Mouse (Mus musculus) midbrain, embryonic 14.5 days (tissue): ENCODE measurements at regions not wholly inside any gene's neighbourhood (a gene's known extent, or its start where the extent isn't known, plus 50 kb on each side); places are given as distances from the start of the nearest gene placed in this dataset.

Source experiments
- ATAC-seq: fragments of 200-750 bp; cut with Nextera tagmentation; 2 replicates; pipeline ENCODE4 v1.8.0; 2017; ENCODE audit warnings: moderate number of reproducible peaks, moderate library complexity; ENCODE audit not compliant: low FRiP score, low TSS enrichment
- DNase-seq: peaks from one replicate; pipeline ENCODE4 v3.0.0-alpha.2; 2015
- H3K27ac ChIP-seq: fragments of 300-500 bp; sonication (generic); replicated peaks from 2 replicates; pipeline ENCODE4 v1.5.1; 2014; ENCODE audit warnings: mild to moderate bottlenecking, low read depth, low read length, moderate library complexity
- H3K27me3 ChIP-seq: fragments of 300-500 bp; sonication (generic); 2 replicates; pipeline ENCODE4 v1.6.1; 2014; ENCODE audit warnings: low read length, control low read depth, mixed read lengths; ENCODE audit not compliant: control insufficient read depth, insufficient read depth
- H3K36me3 ChIP-seq: fragments of 300-500 bp; sonication (generic); 2 replicates; pipeline ENCODE4 v1.6.1; 2014; ENCODE audit warnings: low read length, control low read depth; ENCODE audit not compliant: control insufficient read depth, insufficient read depth
- H3K4me1 ChIP-seq: fragments of 300-500 bp; sonication (generic); 2 replicates; pipeline ENCODE4 v1.6.1; 2014; ENCODE audit warnings: mild to moderate bottlenecking, antibody characterized with exemption, low read length, control low read depth; ENCODE audit not compliant: control insufficient read depth, insufficient read depth
- H3K4me2 ChIP-seq: fragments of 300-500 bp; sonication (generic); 2 replicates; pipeline ENCODE4 v1.6.1; 2014; ENCODE audit warnings: mild to moderate bottlenecking, low read length, moderate library complexity
- H3K4me3 ChIP-seq: fragments of 300-500 bp; sonication (generic); replicated peaks from 2 replicates; pipeline ENCODE4 v1.5.1; 2014; ENCODE audit warnings: low read depth, low read length
- H3K9ac ChIP-seq: fragments of 300-500 bp; sonication (generic); replicated peaks from 2 replicates; pipeline ENCODE4 v1.6.1; 2014; ENCODE audit warnings: mild to moderate bottlenecking, low read length, moderate library complexity
- H3K9me3 ChIP-seq: fragments of 300-500 bp; sonication (generic); 2 replicates; pipeline ENCODE4 v1.6.1; 2016; ENCODE audit warnings: low read length, control low read depth, mixed read lengths; ENCODE audit not compliant: control insufficient read depth
- WGBS: fragments of 180-500 bp; shearing (Covaris S2); extraction: QIAGEN DNeasy Blood & Tissue Kit; methylation state at CpG from one replicate; pipeline ENCODE4 v1.1.7; 2014; 5-methylcytosine and 5-hydroxymethylcytosine counted together

DNA sequence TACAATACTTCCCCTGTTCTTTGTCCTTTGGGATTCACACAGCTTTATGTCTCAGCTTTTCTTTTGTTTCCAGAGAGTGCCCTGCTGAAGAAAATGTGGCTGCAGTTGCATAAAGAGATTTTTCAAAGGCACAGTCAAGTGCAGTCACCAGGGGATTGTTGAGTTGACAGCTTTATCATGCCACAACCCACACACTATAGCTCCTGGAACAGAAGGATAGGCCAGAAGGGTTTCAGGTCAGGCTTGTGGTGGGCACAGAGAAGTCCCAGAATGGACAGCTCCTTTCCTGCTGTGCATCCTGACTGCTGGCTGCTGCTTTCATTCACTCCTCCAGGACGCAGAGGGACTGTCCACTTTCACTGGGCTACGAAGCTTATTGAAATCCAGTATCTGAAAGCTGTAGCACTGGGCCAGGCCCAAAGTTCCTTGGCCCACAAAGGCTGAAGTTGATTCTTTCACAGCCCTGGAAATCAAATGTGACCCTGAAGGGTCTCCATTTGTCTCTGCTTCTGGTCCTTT lies 119.6 kb upstream of the Slc24a5 start:
- Histone ChIP-seq H3K9ac (no peak overlapping the region), H3K4me3 (no peak overlapping the region), H3K36me3 (no peaks in the 10 kb centered on the region), H3K4me1 (peaks cover 8% of the 10 kb centered on the region; the same call in 1 of the 2 replicates), H3K4me2 (no peak overlapping the region), H3K27me3 (no peaks in the 10 kb centered on the region), H3K27ac (no peak overlapping the region), H3K9me3 (no peaks in the 10 kb centered on the region)
- ATAC-seq = no peak
- 40% methylated on average over 2 of the region's 2 CpGs for whole genome bisulfite sequencing
- DNase-seq = no peak

DNA sequence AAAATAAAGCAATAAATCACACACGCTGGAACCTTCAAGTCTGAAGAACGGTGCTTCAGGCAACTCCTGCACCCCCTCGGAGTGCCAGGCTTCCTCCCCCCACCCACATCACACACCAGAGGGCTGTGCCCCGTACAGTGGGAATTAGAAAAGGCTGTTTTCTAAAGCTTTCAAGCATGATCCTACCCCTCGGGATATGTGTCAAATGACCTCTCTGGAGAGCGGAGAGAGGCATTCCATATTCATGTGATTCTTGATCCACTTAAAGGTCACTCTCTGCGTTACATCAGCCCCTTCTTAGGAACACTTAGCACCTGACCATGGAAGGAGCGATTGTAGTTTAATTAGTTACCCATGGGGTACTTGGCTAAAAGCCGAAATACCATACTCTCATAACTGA lies 119.1 kb upstream of the Slc24a5 start:
- WGBS = 36% methylated on average over 9 of the region's 9 CpGs
- Histone ChIP-seq H3K36me3 (no peaks in the 10 kb centered on the region), H3K9ac (no peak overlapping the region), H3K9me3 (no peaks in the 10 kb centered on the region), H3K27ac (no peak overlapping the region), H3K4me2 (no peak overlapping the region), H3K4me1 (peaks cover 8% of the 10 kb centered on the region; the same call in 1 of the 2 replicates), H3K27me3 (no peaks in the 10 kb centered on the region), H3K4me3 (no peak overlapping the region)
- peak; percentile 53 for DNase-seq
- peak; percentile 58; the same call in 1 of the 2 replicates for ATAC-seq

DNA sequence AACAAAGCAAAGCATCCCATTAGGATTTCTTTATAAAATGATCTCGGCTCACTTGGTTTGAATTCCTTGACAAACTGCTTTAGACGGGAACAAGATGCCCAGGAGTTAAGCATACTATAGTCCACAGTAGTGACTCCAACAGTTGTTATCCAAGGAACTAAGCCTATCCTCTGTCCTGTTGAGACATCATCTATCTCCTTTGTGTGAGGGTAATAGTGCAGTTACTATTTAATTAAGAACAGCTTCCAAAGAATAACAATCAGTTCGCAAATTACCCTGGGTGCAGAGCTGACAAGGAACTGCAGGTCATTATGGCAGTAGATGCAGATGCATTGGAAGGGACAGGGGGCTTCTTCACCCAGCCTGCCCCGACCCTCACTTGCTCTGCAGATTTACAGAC lies 115.7 kb upstream of the Slc24a5 start:
- no peak for ATAC-seq
- Histone ChIP-seq H3K4me1 (peaks cover 8% of the 10 kb centered on the region; the same call in 1 of the 2 replicates), H3K36me3 (no peaks in the 10 kb centered on the region), H3K9ac (no peak overlapping the region), H3K27ac (no peak overlapping the region), H3K9me3 (no peaks in the 10 kb centered on the region), H3K4me2 (no peak overlapping the region), H3K4me3 (no peak overlapping the region), H3K27me3 (no peaks in the 10 kb centered on the region)
- no peak for DNase-seq
- 50% methylated on average over 4 of the region's 4 CpGs for WGBS

DNA sequence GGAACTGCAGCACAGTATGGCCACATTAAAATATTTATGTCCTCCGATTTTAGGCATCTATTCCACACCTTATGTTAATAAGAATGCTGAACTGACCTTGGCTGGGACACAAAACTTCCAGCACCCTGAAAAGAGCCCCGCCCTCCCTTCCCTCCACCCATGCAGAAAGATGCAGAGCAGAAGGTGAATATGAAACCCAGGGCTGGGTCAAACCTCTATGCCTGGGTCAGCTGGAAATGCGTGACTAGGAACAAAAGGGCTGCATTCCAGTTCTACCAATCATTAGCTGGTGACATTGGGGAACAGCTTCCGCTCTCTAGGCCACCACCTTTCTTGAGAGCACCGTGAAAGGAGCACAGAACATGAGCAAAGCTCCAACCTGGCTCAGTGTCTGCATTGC lies 114.9 kb upstream of the Slc24a5 start:
- Histone ChIP-seq H3K27me3 (no peaks in the 10 kb centered on the region), H3K27ac (no peak overlapping the region), H3K9me3 (no peaks in the 10 kb centered on the region), H3K4me1 (peaks cover 8% of the 10 kb centered on the region; the same call in 1 of the 2 replicates), H3K9ac (no peak overlapping the region), H3K4me2 (no peak overlapping the region), H3K36me3 (no peaks in the 10 kb centered on the region), H3K4me3 (no peak overlapping the region)
- 75% methylated on average over 5 of the region's 5 CpGs for WGBS
- DNase-seq (no peak), ATAC-seq (no peak)

DNA sequence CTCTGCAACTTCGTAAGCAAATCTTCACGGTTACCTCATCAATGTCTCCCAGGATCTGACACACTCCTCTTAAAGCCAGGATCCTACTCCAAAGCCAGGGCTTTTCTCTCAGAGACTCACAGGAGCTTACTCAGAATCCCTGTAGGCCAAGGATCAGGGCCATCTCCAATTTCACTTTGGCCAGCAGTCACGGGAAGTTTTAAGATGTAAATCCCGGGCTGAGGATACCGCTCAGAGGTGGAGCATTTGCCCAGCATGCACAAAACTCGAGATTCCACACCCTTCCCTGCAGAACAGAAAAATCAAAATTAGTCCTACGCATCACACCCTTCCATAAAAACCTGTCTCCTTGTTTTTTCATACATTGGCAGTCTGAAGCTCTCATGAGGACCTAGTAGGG lies 112.1 kb upstream of the Slc24a5 start:
- Histone ChIP-seq H3K4me2 (no peak overlapping the region), H3K36me3 (no peaks in the 10 kb centered on the region), H3K27ac (no peak overlapping the region), H3K4me1 (no peaks in the 10 kb centered on the region), H3K4me3 (no peak overlapping the region), H3K27me3 (no peaks in the 10 kb centered on the region), H3K9ac (no peak overlapping the region), H3K9me3 (no peaks in the 10 kb centered on the region)
- ATAC-seq (no peak), DNase-seq (no peak)
- WGBS = 21% methylated on average over 7 of the region's 7 CpGs

DNA sequence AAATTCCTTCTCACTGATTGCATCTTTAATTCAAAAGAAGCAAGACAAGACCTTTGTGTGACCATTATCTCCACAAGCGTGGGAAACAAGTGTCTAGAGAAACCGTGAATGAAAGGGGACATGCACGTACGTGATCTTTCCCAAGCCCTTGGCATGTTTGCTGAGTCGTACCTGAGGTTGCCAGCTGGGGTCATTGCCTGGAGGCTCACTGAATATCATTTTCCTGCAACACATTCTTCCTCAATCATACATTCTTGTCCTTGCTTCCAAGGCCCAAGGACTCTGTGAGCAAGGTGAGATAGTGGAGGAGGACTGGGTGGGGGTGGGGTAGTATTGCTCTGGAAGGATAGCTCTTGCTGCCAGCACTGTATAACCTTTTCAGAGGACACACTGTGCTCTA lies 108.5 kb upstream of the Slc24a5 start:
- Histone ChIP-seq H3K9me3 (no peaks in the 10 kb centered on the region), H3K4me3 (no peak overlapping the region), H3K4me2 (no peak overlapping the region), H3K9ac (no peak overlapping the region), H3K27ac (no peak overlapping the region), H3K36me3 (no peaks in the 10 kb centered on the region), H3K4me1 (no peaks in the 10 kb centered on the region), H3K27me3 (no peaks in the 10 kb centered on the region)
- DNase-seq (no peak), ATAC-seq (no peak)
- 90% methylated on average over 5 of the region's 5 CpGs for WGBS

DNA sequence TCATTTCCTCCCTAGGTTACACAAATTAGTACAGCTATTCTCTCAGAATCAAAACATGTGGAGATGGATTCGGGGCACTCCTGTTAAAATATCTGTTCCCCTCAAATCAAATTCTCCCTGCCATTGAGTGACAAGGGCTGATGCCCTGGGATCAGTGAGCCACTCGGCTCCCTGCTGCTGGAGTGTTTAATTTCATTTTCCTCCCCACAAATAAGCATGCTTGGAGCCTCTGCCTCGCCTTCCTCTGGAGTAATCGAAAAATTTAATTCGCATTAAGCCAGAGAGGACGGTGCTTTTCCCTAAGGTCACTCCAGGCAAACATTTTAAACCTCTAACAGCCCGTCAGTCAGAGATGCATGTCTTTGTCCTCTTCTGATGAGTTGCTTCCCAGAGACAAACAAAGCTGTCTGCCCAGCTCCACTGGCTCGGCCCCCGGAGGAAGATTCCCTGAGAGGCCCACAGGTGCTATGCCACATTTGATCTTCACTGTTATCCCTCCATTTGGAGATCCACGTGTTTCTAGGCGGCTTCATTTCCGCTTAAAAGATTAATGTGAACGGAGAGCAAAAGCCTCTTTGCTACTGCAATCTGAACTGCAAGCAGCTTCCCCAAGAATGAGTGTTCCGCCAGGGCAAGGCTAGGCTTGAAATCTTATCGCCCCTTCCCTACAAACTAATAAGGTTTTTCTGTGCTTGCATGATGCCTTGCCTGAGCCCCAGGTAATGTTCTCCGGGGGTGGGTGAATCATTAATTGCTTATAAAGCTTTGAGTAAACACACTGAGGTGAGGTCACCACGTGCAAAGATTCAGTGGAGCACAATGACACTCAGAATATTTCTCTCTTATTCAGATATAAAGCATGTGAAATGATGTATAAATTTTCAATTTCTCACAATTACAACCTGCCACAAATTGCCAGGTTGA lies 95.8 kb upstream of the Slc24a5 start:
- ATAC-seq (peak; percentile 66; the same call in 1 of the 2 replicates), DNase-seq (peak; percentile 69)
- Histone ChIP-seq H3K4me1 (peaks cover 12% of the 10 kb centered on the region; the same call in 1 of the 2 replicates), H3K4me3 (no peak overlapping the region), H3K27me3 (no peaks in the 10 kb centered on the region), H3K4me2 (peak overlapping the region; percentile 35), H3K9me3 (no peaks in the 10 kb centered on the region), H3K36me3 (no peaks in the 10 kb centered on the region), H3K27ac (peak overlapping the region; percentile 67), H3K9ac (no peak overlapping the region)
- WGBS = 19% methylated on average over 17 of the region's 17 CpGs

DNA sequence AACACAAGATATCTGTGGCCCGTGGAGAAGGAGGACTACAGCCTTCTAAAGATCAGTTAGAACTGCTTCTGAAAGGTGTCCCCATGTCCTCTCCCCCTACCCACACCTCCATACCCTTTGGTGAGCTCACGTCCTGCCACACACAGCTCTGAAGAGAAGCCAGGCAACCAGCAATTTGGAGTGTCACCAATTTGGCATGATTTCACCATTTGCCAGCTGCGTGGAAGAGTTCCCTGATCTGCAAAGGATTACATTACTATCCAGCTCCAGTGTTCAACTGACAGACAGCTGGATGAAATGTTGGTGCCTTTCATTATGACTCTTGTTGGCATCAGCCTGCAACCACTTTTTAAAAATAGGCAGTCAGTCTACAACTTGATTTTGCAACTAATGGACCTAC lies 92.8 kb upstream of the Slc24a5 start:
- Histone ChIP-seq H3K4me3 (no peak overlapping the region), H3K9ac (no peak overlapping the region), H3K27me3 (no peaks in the 10 kb centered on the region), H3K36me3 (no peaks in the 10 kb centered on the region), H3K4me1 (peaks cover 12% of the 10 kb centered on the region; the same call in 1 of the 2 replicates), H3K27ac (no peak overlapping the region), H3K4me2 (no peak overlapping the region), H3K9me3 (no peaks in the 10 kb centered on the region)
- ATAC-seq (no peak), DNase-seq (no peak)
- 83% methylated on average over 3 of the region's 3 CpGs for WGBS

DNA sequence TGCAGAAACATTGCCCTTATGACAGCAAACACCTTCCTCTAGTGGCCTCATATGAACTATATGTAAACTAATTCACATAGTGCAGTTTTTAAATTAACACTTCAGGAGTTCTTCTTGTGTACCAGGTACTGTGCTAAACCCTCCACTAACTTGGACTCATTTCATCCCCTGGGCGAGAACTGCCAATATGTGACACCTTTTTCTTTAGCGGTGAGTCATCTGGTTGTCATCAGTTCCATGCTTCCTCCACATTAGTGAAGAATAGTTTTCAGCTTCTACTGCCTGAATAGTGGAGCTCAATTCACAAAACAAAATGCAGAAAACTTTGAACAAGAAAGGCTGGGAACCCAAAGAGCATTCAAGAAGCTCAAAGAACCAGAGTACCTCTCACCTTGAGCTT lies 76.9 kb upstream of the Slc24a5 start:
- H3K27me3 ChIP-seq = no peaks in the 10 kb centered on the region
- H3K9ac ChIP-seq = no peak overlapping the region
- H3K9me3 ChIP-seq = no peaks in the 10 kb centered on the region
- DNase-seq (no peak), ATAC-seq (no peak)
- no peaks in the 10 kb centered on the region for H3K4me1 ChIP-seq
- no peak overlapping the region for H3K4me3 ChIP-seq
- H3K27ac ChIP-seq = no peak overlapping the region
- WGBS = 97% methylated on average over 2 of the region's 2 CpGs
- no peak overlapping the region for H3K4me2 ChIP-seq
- no peaks in the 10 kb centered on the region for H3K36me3 ChIP-seq
